Mouse (Mus musculus): ENCODE measurements around the gene Ccdc73. TPM values are rescaled to one million over a fixed set of nuclear protein-coding genes. Genes with fewer than 3 reads are reported as not detected.
"Not testable (repeated sequence)": the region's sequence is repeated elsewhere in the genome, so short reads cannot be mapped to it uniquely, and the experiment has no call there.

Gene Ccdc73
- polyA plus RNA-seq (2015; fragmentation: Nextera tagmentation; extraction: Ambion mirVana), result 5.3 and 6.4 TPM in 2 replicates

DNA sequence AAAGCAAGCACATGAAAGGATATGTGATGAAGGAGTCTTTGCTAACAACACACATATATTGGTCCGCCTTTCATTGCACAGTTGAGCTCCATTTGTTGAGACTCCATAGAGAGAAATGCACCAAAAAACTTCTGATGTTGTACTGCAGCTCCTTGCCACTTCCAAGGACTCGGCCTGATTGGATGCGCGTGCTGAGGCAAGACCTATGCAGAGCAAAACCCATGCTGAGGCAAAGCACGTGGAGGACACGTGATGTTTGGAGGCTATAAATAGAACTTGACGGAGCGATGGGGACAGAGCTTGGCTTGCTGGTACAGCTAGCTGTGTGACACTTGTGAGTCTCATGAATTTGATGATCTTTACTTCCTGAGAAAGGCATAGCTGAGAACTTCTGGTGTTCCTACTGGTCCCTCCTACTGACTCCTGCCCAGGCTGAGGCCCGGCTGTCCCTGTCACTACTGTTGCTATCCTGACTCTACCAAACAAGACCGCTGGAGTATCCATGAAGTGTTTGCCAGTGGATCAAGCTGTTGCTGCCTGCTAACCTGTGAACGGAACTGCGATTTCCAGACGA lies at the start of gene Ccdc73:
TSS of gene Ccdc73 (plus strand) at position 524 of the 574 bp plus-strand sequence.
- no peak within 1 kb of the TSS for H3K4me3 ChIP-seq (replicated peaks; ENCODE audit: low read length)
- H3K4me2 ChIP-seq (ENCODE audit: low read depth, low read length), result no peak within 1 kb of the TSS
- no peak within 1 kb of the TSS for H3K27ac ChIP-seq (ENCODE audit: low read length)
- H3K9me3 ChIP-seq (replicated peaks; ENCODE audit: control insufficient read depth, low read length), result no peaks in the 10 kb centered on the region
- no peak for ATAC-seq (ENCODE audit: insufficient read depth, low FRiP score)
- H3K36me3 ChIP-seq (ENCODE audit: control insufficient read depth, insufficient read depth, low read length), result no peaks in the 10 kb centered on the region
- H3K4me1 ChIP-seq (ENCODE audit: control insufficient read depth, insufficient read depth, low read length), result no peaks in the 10 kb centered on the region
- WGBS, result 89% methylated on average over 13 of the region's 13 CpGs
- no peak within 1 kb of the TSS for H3K9ac ChIP-seq (ENCODE audit: low read length)
- H3K27me3 ChIP-seq (ENCODE audit: control insufficient read depth, insufficient read depth, low read length), result no peaks in the 10 kb centered on the region

DNA sequence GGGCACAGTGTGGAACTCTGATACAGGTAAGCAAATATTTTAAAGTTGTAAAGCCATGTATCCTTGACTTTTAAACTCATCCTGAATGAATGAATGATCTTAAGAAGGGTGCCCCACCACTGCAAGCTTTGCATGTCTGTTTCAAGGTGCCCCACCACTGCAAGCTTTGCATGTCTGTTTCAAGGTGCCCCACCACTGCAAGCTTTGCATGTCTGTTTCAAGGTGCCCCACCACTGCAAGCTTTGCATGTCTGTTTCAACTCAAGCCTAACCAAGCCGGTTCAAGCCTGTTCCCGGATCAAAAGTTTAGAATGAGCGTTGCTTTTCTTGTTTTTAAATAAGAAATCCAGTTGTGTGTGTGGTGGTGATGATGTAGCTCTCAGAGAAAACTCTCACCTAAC lies 48.8 kb upstream of the Ccdc73 start:
- WGBS, result 85% methylated on average over 3 of the region's 3 CpGs
- H3K9me3 ChIP-seq (replicated peaks; ENCODE audit: control insufficient read depth, low read length); H3K27ac ChIP-seq (ENCODE audit: low read length): not testable (repeated sequence)

DNA sequence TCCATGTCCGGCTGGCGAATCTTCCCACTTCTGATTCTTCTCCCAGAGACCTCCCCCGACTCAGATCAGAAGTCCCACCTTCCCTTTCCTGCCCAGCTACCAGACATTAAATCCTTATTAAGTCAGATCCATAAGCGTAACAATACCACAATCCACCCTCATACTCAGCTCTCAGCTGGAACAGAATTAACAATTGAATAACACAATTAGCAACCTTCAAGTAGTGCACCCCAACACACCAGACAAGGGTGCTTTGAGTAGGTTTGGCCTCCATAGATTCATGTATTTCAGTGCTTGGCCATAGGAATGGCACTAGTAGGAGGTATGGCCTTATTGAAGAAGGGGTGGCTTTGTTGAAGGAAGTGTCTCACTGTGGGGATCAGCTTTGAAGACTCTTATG lies 41.4 kb upstream of the Ccdc73 start:
- Histone ChIP-seq H3K9ac (ENCODE audit: low read length) (no peak overlapping the region), H3K36me3 (ENCODE audit: control insufficient read depth, insufficient read depth, low read length) (no peaks in the 10 kb centered on the region), H3K9me3 (replicated peaks; ENCODE audit: control insufficient read depth, low read length) (no peaks in the 10 kb centered on the region), H3K4me3 (replicated peaks; ENCODE audit: low read length) (no peak overlapping the region), H3K27me3 (ENCODE audit: control insufficient read depth, insufficient read depth, low read length) (no peaks in the 10 kb centered on the region), H3K4me1 (ENCODE audit: control insufficient read depth, insufficient read depth, low read length) (no peaks in the 10 kb centered on the region), H3K27ac (ENCODE audit: low read length) (no peak overlapping the region), H3K4me2 (ENCODE audit: low read depth, low read length) (no peak overlapping the region)
- WGBS, result 87% methylated on average over 4 of the region's 4 CpGs
- ATAC-seq (ENCODE audit: insufficient read depth, low FRiP score), result no peak

More for the DNA sequence above, 48.8 kb upstream of the Ccdc73 start:
- H3K4me3 ChIP-seq (replicated peaks; ENCODE audit: low read length); H3K36me3 ChIP-seq (ENCODE audit: control insufficient read depth, insufficient read depth, low read length); ATAC-seq (ENCODE audit: insufficient read depth, low FRiP score); H3K4me2 ChIP-seq (ENCODE audit: low read depth, low read length); H3K4me1 ChIP-seq (ENCODE audit: control insufficient read depth, insufficient read depth, low read length); H3K9ac ChIP-seq (ENCODE audit: low read length); H3K27me3 ChIP-seq (ENCODE audit: control insufficient read depth, insufficient read depth, low read length): not testable (repeated sequence)

DNA sequence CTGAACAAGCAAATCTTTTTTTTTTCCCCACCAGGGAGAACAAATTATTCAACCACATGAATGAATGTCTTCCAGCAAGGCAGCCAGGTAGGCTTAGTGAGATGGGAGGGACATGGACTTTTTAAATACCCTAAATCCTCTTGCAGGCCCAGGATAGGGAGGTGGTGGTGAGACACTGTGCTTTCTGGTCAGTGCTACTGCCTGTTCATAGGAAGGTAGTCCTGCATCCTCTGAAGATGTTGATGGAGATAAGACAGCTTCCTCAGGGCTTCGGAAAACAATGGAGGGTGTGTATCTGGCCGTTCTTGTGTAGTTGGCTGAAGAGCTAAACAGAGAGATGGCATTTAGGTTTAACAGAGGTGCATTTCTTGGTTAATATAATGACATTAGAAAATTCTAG lies 35.1 kb upstream of the Ccdc73 start:
- Histone ChIP-seq H3K27ac (ENCODE audit: low read length) (no peak overlapping the region), H3K4me1 (ENCODE audit: control insufficient read depth, insufficient read depth, low read length) (no peaks in the 10 kb centered on the region), H3K27me3 (ENCODE audit: control insufficient read depth, insufficient read depth, low read length) (no peaks in the 10 kb centered on the region), H3K9ac (ENCODE audit: low read length) (no peak overlapping the region), H3K9me3 (replicated peaks; ENCODE audit: control insufficient read depth, low read length) (no peaks in the 10 kb centered on the region), H3K36me3 (ENCODE audit: control insufficient read depth, insufficient read depth, low read length) (no peaks in the 10 kb centered on the region), H3K4me3 (replicated peaks; ENCODE audit: low read length) (no peak overlapping the region), H3K4me2 (ENCODE audit: low read depth, low read length) (no peak overlapping the region)
- ATAC-seq (ENCODE audit: insufficient read depth, low FRiP score), result no peak
- 74% methylated on average over 2 of the region's 2 CpGs for WGBS

DNA sequence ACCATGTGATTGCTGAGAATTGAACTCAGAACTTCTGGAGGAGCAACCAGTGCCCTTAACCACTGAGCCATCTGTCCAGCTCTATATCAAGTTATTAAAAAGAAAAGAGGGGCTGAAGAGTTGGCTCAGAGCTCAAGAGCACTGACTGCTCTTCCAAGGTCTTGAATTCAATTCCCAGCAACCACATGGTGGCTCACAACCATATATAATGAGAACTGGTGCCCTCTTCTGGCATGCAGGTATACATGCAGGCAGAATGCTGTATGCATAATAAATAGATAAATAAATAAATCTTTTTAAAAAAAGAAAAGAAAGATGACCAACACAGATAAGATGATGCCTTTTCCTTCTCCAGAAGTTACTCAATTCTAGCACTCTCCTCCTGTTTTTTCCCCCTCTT lies 26.6 kb upstream of the Ccdc73 start:
- ATAC-seq (ENCODE audit: insufficient read depth, low FRiP score), result no peak
- Histone ChIP-seq H3K36me3 (ENCODE audit: control insufficient read depth, insufficient read depth, low read length) (no peaks in the 10 kb centered on the region), H3K4me1 (ENCODE audit: control insufficient read depth, insufficient read depth, low read length) (no peaks in the 10 kb centered on the region), H3K9me3 (replicated peaks; ENCODE audit: control insufficient read depth, low read length) (no peaks in the 10 kb centered on the region), H3K4me3 (replicated peaks; ENCODE audit: low read length) (no peak overlapping the region), H3K4me2 (ENCODE audit: low read depth, low read length) (no peak overlapping the region), H3K9ac (ENCODE audit: low read length) (no peak overlapping the region), H3K27me3 (ENCODE audit: control insufficient read depth, insufficient read depth, low read length) (no peaks in the 10 kb centered on the region), H3K27ac (ENCODE audit: low read length) (peak overlapping the region; percentile 52; the same call in 1 of the 2 replicates)

DNA sequence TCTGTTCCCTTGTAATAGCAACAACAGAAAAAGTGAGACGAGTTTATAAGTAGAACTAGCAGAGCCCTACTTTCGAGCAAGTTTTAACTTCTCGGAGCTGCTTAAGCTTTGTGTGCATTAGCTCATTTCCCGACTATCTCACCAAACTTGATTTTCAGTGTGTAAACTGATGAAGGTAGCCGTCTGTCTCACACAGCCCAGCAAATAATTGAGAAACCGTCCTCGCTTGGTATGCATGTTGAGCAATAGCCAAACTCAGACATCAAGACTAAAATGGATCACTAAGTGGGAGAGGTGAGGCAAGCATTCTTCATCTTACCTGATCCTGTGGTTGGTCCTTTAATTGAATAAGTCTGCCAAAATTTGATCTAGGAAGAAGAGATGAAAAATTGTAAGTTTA lies 25.9 kb upstream of the Ccdc73 start:
- no peak overlapping the region for H3K9ac ChIP-seq (ENCODE audit: low read length)
- no peak overlapping the region for H3K4me3 ChIP-seq (replicated peaks; ENCODE audit: low read length)
- no peaks in the 10 kb centered on the region for H3K9me3 ChIP-seq (replicated peaks; ENCODE audit: control insufficient read depth, low read length)
- no peaks in the 10 kb centered on the region for H3K36me3 ChIP-seq (ENCODE audit: control insufficient read depth, insufficient read depth, low read length)
- ATAC-seq (ENCODE audit: insufficient read depth, low FRiP score), result no peak
- H3K4me2 ChIP-seq (ENCODE audit: low read depth, low read length), result no peak overlapping the region
- H3K27ac ChIP-seq (ENCODE audit: low read length), result peak overlapping the region; percentile 52; the same call in 1 of the 2 replicates
- no peaks in the 10 kb centered on the region for H3K4me1 ChIP-seq (ENCODE audit: control insufficient read depth, insufficient read depth, low read length)
- H3K27me3 ChIP-seq (ENCODE audit: control insufficient read depth, insufficient read depth, low read length), result no peaks in the 10 kb centered on the region
- 67% methylated on average over 7 of the region's 7 CpGs for WGBS

DNA sequence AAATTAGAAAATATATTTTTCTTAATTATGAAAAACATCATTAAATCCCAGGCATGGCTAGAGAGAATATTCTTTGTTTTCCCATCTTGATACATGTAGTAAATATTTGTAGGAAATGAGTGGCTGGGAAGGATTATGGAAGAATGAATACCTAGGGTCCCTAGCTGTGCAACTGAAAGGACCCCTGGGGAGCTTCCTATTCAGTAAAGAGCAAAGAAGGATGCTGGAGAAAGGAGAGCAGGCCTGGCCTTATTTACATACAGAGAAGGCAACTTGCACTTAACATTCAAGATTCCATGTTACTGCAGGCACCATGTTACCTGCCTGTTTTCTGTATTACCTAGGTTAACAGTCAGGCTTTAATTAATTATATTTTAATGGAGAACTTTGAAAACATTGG lies 25.0 kb upstream of the Ccdc73 start:
- no peak for ATAC-seq (ENCODE audit: insufficient read depth, low FRiP score)
- H3K27me3 ChIP-seq (ENCODE audit: control insufficient read depth, insufficient read depth, low read length), result no peaks in the 10 kb centered on the region
- H3K4me2 ChIP-seq (ENCODE audit: low read depth, low read length), result no peak overlapping the region
- no peak overlapping the region for H3K27ac ChIP-seq (ENCODE audit: low read length)
- no peaks in the 10 kb centered on the region for H3K36me3 ChIP-seq (ENCODE audit: control insufficient read depth, insufficient read depth, low read length)
- H3K9ac ChIP-seq (ENCODE audit: low read length), result no peak overlapping the region
- no peaks in the 10 kb centered on the region for H3K9me3 ChIP-seq (replicated peaks; ENCODE audit: control insufficient read depth, low read length)
- H3K4me3 ChIP-seq (replicated peaks; ENCODE audit: low read length), result no peak overlapping the region
- H3K4me1 ChIP-seq (ENCODE audit: control insufficient read depth, insufficient read depth, low read length), result 0 out of 2 replicates have a peak, but pooled peaks cover 3% of the 10 kb centered on the region

DNA sequence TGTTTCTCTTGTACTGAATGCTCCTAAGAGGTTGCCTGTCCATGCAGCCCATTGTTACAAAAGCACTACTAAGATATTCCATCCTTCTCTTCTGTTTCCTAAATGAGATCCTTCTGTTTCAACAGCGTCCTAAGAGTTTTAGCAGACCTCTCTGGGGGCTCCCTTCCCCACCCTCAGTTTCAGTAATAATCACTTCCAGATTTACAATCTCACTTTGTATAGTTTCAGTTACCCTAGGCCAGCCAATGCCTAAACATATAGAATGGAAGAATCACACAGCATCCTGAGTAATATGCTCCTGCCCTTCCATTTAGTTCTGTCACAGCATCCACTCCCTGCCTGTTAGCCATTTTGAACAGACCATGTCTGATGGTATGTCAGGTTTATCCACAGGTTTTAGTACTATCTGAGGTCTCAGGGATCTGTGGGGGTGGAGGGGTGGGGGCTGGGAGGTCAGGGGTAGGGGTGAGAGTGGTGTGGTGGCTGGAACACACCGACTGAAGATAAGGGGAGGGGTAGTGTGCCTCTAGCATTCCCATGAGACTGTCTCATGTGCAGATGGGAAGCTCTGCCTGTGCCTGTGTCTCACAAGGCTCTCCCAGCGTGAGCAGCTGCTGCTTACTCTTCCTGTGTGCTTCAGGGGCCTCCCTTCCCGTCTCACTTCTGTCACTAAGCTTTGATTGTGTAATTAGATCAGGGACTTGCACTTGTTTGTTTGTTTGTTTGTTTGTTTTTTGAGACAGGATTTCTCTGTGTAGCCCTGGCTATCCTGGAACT lies 20.8 kb upstream of the Ccdc73 start:
- no peak overlapping the region for H3K4me2 ChIP-seq (ENCODE audit: low read depth, low read length)
- no peak for ATAC-seq (ENCODE audit: insufficient read depth, low FRiP score)
- H3K27ac ChIP-seq (ENCODE audit: low read length), result no peak overlapping the region
- 42% methylated on average over 4 of the region's 4 CpGs for WGBS
- H3K4me1 ChIP-seq (ENCODE audit: control insufficient read depth, insufficient read depth, low read length), result peaks cover 3% of the 10 kb centered on the region; the same call in 1 of the 2 replicates
- no peaks in the 10 kb centered on the region for H3K27me3 ChIP-seq (ENCODE audit: control insufficient read depth, insufficient read depth, low read length)
- H3K4me3 ChIP-seq (replicated peaks; ENCODE audit: low read length), result no peak overlapping the region
- no peaks in the 10 kb centered on the region for H3K36me3 ChIP-seq (ENCODE audit: control insufficient read depth, insufficient read depth, low read length)
- no peak overlapping the region for H3K9ac ChIP-seq (ENCODE audit: low read length)
- H3K9me3 ChIP-seq (replicated peaks; ENCODE audit: control insufficient read depth, low read length), result no peaks in the 10 kb centered on the region

DNA sequence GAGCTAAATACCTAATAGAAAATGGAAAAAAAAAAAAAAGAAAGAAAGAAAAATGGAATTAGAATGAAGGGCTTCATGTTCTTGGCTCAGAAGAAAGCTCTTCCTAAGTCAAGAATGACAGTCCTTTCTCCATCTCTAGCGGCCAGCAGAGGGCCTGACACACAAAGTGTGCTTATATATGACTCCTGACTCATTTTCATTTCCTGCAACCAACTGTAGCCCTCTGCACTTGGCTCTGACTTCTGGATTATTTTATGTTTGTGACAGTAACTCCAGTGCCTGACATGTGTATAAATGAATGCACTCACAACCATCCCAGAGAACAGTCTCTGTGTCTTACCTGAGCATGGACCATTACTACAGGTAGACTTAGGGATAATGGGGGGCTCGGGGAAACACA lies 20.0 kb upstream of the Ccdc73 start:
- no peak for ATAC-seq (ENCODE audit: insufficient read depth, low FRiP score)
- H3K9ac ChIP-seq (ENCODE audit: low read length), result no peak overlapping the region
- no peak overlapping the region for H3K27ac ChIP-seq (ENCODE audit: low read length)
- no peaks in the 10 kb centered on the region for H3K36me3 ChIP-seq (ENCODE audit: control insufficient read depth, insufficient read depth, low read length)
- H3K4me1 ChIP-seq (ENCODE audit: control insufficient read depth, insufficient read depth, low read length), result peaks cover 3% of the 10 kb centered on the region; the same call in 1 of the 2 replicates
- peak overlapping the region; percentile 97; the same call in 1 of the 2 replicates for H3K4me2 ChIP-seq (ENCODE audit: low read depth, low read length)
- H3K27me3 ChIP-seq (ENCODE audit: control insufficient read depth, insufficient read depth, low read length), result no peaks in the 10 kb centered on the region
- 39% methylated on average over 2 of the region's 2 CpGs for WGBS
- H3K4me3 ChIP-seq (replicated peaks; ENCODE audit: low read length), result no peak overlapping the region
- no peaks in the 10 kb centered on the region for H3K9me3 ChIP-seq (replicated peaks; ENCODE audit: control insufficient read depth, low read length)

All from stomach, embryonic 16.5 days (tissue).